Mouse (Mus musculus): ENCODE results near the gene Itga2b. TPM values are rescaled to one million over a fixed set of nuclear protein-coding genes. Genes with fewer than 3 reads are reported as not detected.
"Not testable (repeated sequence)": the region's sequence is repeated elsewhere in the genome, so short reads cannot be mapped to it uniquely, and the experiment has no call there.

The Itga2b gene
- polyA plus RNA-seq, 1 experiment from 2014 or later = 6.1 TPM

DNA sequence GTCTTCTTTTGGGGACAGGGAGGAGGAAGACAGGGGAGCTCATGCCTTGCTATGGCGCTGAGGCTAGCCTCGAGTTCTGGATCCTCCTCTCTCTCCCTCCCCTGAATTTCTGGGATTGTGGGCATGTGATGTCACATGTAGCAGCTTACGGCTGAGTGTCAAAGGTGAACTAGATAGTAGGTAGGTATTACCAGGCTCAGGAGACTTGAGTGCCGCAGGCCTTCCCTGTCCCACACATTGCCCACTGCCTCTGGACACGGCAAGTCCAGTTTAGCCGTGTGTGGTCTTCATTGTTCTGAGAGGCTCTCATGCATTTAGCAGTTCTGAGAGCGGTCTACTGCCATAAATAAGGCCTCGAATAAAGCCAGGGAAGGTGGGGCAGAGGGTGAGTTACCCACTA, 56.9 kb downstream of the Itga2b start:
- DNase-seq (ENCODE audit: low spot score) = no peak
- no peak overlapping the region for H3K4me3 ChIP-seq (ENCODE audit: low read depth, low read length)
- no peak overlapping the region for H3K9ac ChIP-seq (ENCODE audit: low read length)
- no peak for ATAC-seq (ENCODE audit: insufficient read depth, low FRiP score, low TSS enrichment)
- no peak overlapping the region for H3K4me2 ChIP-seq (ENCODE audit: low read depth)
- H3K27me3 ChIP-seq (ENCODE audit: control insufficient read depth, insufficient read depth, low read length) = no peaks in the 10 kb centered on the region
- peaks cover 1% of the 10 kb centered on the region; the same call in 1 of the 2 replicates for H3K4me1 ChIP-seq (ENCODE audit: control insufficient read depth, insufficient read depth, low read length)
- H3K9me3 ChIP-seq (ENCODE audit: control insufficient read depth, low read length) = no peaks in the 10 kb centered on the region
- no peak overlapping the region for H3K27ac ChIP-seq (ENCODE audit: low read depth, low read length)
- H3K36me3 ChIP-seq (ENCODE audit: control insufficient read depth, insufficient read depth, low read length) = no peaks in the 10 kb centered on the region
- 73% methylated on average over 8 of the region's 8 CpGs for WGBS

DNA sequence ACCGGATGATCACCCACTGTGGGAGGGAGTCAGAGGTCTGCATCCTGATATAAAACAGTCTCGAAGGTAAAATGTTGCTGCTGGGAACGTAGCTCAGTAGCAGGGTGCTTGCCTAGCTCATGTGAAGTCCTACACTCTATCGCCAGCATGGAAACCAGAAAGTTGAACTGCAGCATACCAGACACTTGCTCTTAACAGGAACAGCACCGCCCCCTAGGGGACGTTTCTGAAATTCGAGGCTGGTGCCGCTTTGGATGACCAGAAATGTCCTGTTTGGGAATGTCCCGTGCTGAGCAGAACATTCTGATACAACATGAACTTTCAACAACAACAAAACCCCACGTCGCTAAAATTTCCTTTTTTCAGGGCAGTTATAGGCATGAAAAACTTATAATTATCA, 58.2 kb downstream of the Itga2b start:
- ATAC-seq (ENCODE audit: insufficient read depth, low FRiP score, low TSS enrichment) (no peak), DNase-seq (ENCODE audit: low spot score) (peak; percentile 92)
- H3K27me3 ChIP-seq (ENCODE audit: control insufficient read depth, insufficient read depth, low read length) = no peaks in the 10 kb centered on the region
- peaks cover 7% of the 10 kb centered on the region; the same call in 1 of the 2 replicates for H3K4me1 ChIP-seq (ENCODE audit: control insufficient read depth, insufficient read depth, low read length)
- 11% methylated on average over 11 of the region's 11 CpGs for WGBS
- no peaks in the 10 kb centered on the region for H3K36me3 ChIP-seq (ENCODE audit: control insufficient read depth, insufficient read depth, low read length)
- no peak overlapping the region for H3K4me3 ChIP-seq (ENCODE audit: low read depth, low read length)
- H3K9me3 ChIP-seq (ENCODE audit: control insufficient read depth, low read length) = no peaks in the 10 kb centered on the region
- no peak overlapping the region for H3K4me2 ChIP-seq (ENCODE audit: low read depth)
- H3K9ac ChIP-seq (ENCODE audit: low read length) = no peak overlapping the region
- H3K27ac ChIP-seq (ENCODE audit: low read depth, low read length) = no peak overlapping the region

DNA sequence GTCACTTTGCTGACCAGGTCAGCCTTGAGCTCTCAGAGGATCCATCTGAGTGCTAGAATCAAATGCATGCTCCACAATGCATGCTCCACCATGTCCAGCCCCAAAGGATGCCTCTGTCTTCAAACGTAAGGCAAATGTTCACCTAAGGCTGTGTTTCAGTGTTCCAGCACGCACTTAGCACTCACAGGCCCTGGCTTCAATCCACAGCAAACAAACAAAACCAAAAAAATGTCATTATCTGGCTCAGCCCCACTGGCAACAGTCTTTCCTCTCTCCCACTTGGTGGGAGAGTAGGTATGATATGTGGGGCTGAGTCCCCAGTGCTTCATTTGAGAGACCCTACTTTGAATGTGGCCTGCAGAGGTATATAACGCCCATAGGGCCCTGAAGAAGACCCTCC, 58.9 kb downstream of the Itga2b start:
- Histone ChIP-seq H3K9me3 (ENCODE audit: control insufficient read depth, low read length) (no peaks in the 10 kb centered on the region), H3K4me3 (ENCODE audit: low read depth, low read length) (no peak overlapping the region), H3K27ac (ENCODE audit: low read depth, low read length) (no peak overlapping the region), H3K4me2 (ENCODE audit: low read depth) (no peak overlapping the region), H3K9ac (ENCODE audit: low read length) (no peak overlapping the region), H3K4me1 (ENCODE audit: control insufficient read depth, insufficient read depth, low read length) (peaks cover 13% of the 10 kb centered on the region), H3K27me3 (ENCODE audit: control insufficient read depth, insufficient read depth, low read length) (no peaks in the 10 kb centered on the region), H3K36me3 (ENCODE audit: control insufficient read depth, insufficient read depth, low read length) (no peaks in the 10 kb centered on the region)
- no peak for DNase-seq (ENCODE audit: low spot score)
- ATAC-seq (ENCODE audit: insufficient read depth, low FRiP score, low TSS enrichment) = no peak
- WGBS = 86% methylated on average over 3 of the region's 3 CpGs

DNA sequence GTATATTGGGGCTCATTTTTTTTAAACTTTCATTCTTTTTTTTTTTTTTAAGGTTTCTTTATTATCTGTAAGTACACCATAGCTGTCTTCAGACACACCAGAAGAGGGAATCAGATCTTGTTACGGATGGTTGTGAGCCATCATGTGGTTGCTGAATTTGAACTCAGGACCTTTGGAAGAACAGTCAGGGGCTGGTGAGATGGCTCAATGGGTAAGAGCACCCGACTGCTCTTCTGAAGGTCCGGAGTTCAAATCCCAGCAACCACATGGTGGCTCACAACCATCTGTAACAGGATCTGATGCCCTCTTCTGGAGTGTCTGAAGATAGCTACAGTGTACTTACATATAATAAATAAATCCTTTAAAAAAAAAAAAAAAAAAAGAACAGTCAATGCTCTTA, 59.6 kb downstream of the Itga2b start:
- H3K4me2 ChIP-seq (ENCODE audit: low read depth); DNase-seq (ENCODE audit: low spot score); H3K27ac ChIP-seq (ENCODE audit: low read depth, low read length); H3K4me3 ChIP-seq (ENCODE audit: low read depth, low read length); ATAC-seq (ENCODE audit: insufficient read depth, low FRiP score, low TSS enrichment); H3K36me3 ChIP-seq (ENCODE audit: control insufficient read depth, insufficient read depth, low read length); H3K27me3 ChIP-seq (ENCODE audit: control insufficient read depth, insufficient read depth, low read length); H3K9ac ChIP-seq (ENCODE audit: low read length); H3K9me3 ChIP-seq (ENCODE audit: control insufficient read depth, low read length): not testable (repeated sequence)
- peaks cover 15% of the 10 kb centered on the region for H3K4me1 ChIP-seq (ENCODE audit: control insufficient read depth, insufficient read depth, low read length)
- 93% methylated on average over 3 of the region's 3 CpGs for WGBS

DNA sequence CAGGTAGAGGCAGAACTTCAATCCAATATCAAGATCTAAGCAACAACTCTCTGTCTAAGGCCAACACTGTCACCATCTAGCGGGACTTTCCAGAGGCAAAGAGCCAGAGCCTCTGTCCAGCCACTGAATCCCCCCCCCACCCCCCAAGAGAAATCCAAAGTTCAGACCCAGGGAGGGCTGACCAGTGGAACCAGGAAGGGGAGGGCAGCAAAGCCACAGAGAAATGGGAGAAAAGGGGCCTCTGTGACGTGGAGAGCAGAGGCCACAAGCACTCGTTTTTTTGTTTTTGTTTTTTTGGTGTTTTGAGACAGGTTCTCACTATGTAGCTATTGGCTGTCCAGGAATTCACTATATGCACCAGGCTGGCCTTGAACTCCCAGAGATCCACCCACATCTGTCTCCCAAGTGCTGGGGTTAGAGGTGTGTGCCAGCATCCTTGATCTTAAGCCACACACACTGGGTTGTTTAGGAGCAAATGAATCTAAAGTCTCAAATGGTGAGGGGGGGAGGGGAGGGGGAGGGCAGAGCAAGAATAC, 60.1 kb downstream of the Itga2b start:
- H3K9ac ChIP-seq (ENCODE audit: low read length) = no peak overlapping the region
- no peak overlapping the region for H3K4me2 ChIP-seq (ENCODE audit: low read depth)
- ATAC-seq (ENCODE audit: insufficient read depth, low FRiP score, low TSS enrichment) (no peak), DNase-seq (ENCODE audit: low spot score) (no peak)
- H3K4me3 ChIP-seq (ENCODE audit: low read depth, low read length) = no peak overlapping the region
- 83% methylated on average over 3 of the region's 3 CpGs for WGBS
- no peaks in the 10 kb centered on the region for H3K36me3 ChIP-seq (ENCODE audit: control insufficient read depth, insufficient read depth, low read length)
- H3K9me3 ChIP-seq (ENCODE audit: control insufficient read depth, low read length) = no peaks in the 10 kb centered on the region
- H3K4me1 ChIP-seq (ENCODE audit: control insufficient read depth, insufficient read depth, low read length) = peaks cover 15% of the 10 kb centered on the region
- H3K27ac ChIP-seq (ENCODE audit: low read depth, low read length) = no peak overlapping the region
- H3K27me3 ChIP-seq (ENCODE audit: control insufficient read depth, insufficient read depth, low read length) = no peaks in the 10 kb centered on the region

DNA sequence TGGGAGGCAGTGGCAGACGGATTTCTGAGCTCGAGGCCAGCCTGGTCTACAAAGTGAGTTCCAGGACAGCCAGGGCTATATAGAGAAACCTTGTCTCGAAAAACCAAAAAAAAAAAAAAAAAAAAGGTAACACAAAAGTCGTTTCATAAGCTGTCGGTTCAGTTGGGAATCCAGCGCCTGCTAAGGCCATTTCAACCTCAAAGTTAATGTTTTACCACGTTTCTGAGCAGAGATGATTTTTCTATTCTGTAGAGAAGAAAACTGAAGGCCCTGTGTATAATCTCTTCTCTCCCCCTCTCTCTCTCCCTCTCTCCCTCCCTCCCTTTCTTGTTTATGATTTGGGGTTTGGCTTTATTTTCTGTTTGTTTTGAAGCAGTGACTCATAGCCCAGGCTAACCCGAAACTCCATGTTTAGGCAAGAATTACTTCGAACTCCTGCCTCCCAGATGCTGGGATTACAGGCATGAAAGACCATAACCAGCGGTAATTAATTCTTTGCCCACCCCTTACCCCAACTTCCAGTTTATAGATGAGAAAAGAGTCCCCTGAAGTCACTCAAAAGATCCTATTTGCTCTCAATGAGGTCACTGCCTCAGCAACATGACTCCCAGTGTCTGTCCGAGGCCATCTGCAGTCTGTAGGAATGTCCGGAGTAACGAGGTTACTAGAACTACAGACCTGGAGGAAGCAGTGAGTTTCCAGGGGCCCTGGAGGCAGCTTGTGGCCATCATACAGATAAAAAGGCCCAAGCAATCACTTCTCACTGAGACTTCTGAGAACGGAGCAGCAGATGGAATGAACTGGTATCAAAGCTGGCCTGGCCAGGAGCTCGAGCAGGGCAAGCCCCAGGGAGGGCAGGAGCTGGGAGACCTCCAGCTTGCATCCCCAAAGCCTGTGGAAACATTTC, 60.8 kb downstream of the Itga2b start:
- no peak for ATAC-seq (ENCODE audit: insufficient read depth, low FRiP score, low TSS enrichment)
- DNase-seq (ENCODE audit: low spot score) = no peak
- Histone ChIP-seq H3K27me3 (ENCODE audit: control insufficient read depth, insufficient read depth, low read length) (no peaks in the 10 kb centered on the region), H3K4me2 (ENCODE audit: low read depth) (peak overlapping the region; percentile 94), H3K4me1 (ENCODE audit: control insufficient read depth, insufficient read depth, low read length) (peaks cover 15% of the 10 kb centered on the region), H3K36me3 (ENCODE audit: control insufficient read depth, insufficient read depth, low read length) (peaks cover 2% of the 10 kb centered on the region; the same call in 1 of the 2 replicates), H3K27ac (ENCODE audit: low read depth, low read length) (no peak overlapping the region), H3K9me3 (ENCODE audit: control insufficient read depth, low read length) (no peaks in the 10 kb centered on the region), H3K9ac (ENCODE audit: low read length) (no peak overlapping the region; the same call in 1 of the 2 replicates), H3K4me3 (ENCODE audit: low read depth, low read length) (peak overlapping the region; percentile 74)
- WGBS = 38% methylated on average over 15 of the region's 15 CpGs

DNA sequence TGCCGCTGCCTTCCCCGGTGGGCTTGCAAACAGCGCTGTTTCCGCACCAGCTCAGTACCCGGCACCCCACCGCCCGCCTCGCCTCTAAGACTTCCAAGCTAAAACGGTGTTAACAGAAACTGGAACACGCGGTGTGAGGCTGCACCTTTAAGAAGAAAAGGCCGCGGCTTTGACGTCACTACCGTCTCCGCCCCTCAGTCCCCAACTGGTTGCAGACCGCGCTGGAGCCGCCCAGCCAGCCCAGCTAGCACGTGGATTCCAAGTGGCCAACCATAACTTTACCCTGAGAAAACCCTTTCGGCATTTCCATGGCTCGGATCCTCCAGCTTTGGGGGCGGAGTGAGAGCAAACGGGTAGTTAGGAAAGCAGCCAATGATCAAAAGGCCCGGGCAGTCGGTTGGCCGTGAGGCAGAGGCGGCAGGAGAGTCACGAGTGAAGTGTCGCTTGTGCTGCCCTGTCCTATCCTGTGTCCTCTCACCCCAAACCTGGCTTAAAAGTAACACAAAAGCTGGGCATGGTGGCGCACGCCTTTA, 61.5 kb downstream of the Itga2b start:
- Histone ChIP-seq H3K27ac (ENCODE audit: low read depth, low read length) (peak overlapping the region; percentile 75), H3K27me3 (ENCODE audit: control insufficient read depth, insufficient read depth, low read length) (no peaks in the 10 kb centered on the region), H3K36me3 (ENCODE audit: control insufficient read depth, insufficient read depth, low read length) (peaks cover 7% of the 10 kb centered on the region), H3K9ac (ENCODE audit: low read length) (peak overlapping the region; percentile 78), H3K4me1 (ENCODE audit: control insufficient read depth, insufficient read depth, low read length) (peaks cover 15% of the 10 kb centered on the region), H3K9me3 (ENCODE audit: control insufficient read depth, low read length) (no peaks in the 10 kb centered on the region), H3K4me2 (ENCODE audit: low read depth) (peak overlapping the region; percentile 94), H3K4me3 (ENCODE audit: low read depth, low read length) (peak overlapping the region; percentile 74)
- ATAC-seq (ENCODE audit: insufficient read depth, low FRiP score, low TSS enrichment) (peak; percentile 93), DNase-seq (ENCODE audit: low spot score) (peak; percentile 97)
- WGBS = 0% methylated on average over 32 of the region's 32 CpGs

DNA sequence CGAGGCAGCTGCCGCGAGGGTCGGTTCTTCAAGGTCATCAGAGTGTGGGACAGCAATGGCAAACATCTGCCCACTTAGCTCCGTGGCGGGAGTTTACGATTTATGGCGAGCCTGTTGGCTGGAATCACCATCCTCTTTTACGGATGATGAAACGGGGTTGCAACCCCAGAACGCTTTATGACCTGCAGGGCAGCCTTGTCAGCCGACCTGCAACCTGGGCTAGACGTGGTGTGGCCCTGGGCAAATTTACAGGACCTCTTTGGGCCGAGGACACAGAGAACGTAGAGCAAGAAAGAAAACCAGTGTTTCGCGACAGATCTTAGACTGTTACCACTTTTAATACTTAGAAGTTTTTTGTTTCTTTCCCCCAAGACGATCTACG, 62.1 kb downstream of the Itga2b start, which contains the start of gene Slc25a39:
Slc25a39 (minus strand) TSS at position 113 of the 382 bp plus-strand sequence.
- Histone ChIP-seq H3K4me2 (ENCODE audit: low read depth) (peak within 1 kb of the TSS; percentile 94), H3K4me1 (ENCODE audit: control insufficient read depth, insufficient read depth, low read length) (peaks cover 15% of the 10 kb centered on the region), H3K27ac (ENCODE audit: low read depth, low read length) (peak within 1 kb of the TSS; percentile 75), H3K36me3 (ENCODE audit: control insufficient read depth, insufficient read depth, low read length) (peaks cover 10% of the 10 kb centered on the region), H3K9me3 (ENCODE audit: control insufficient read depth, low read length) (no peaks in the 10 kb centered on the region), H3K9ac (ENCODE audit: low read length) (peak within 1 kb of the TSS; percentile 78), H3K4me3 (ENCODE audit: low read depth, low read length) (peak within 1 kb of the TSS; percentile 74), H3K27me3 (ENCODE audit: control insufficient read depth, insufficient read depth, low read length) (no peaks in the 10 kb centered on the region)
- ATAC-seq (ENCODE audit: insufficient read depth, low FRiP score, low TSS enrichment) (no peak), DNase-seq (ENCODE audit: low spot score) (no peak)
- WGBS = under 1% methylated on average over 19 of the region's 19 CpGs
